ENCODE assay signal across 14 mouse cellular contexts in genomic region chr9:9254764-9255163, GRCm38 (mm10). TPM values are rescaled to one million over a fixed set of nuclear protein-coding genes. Genes with fewer than 3 reads are reported as not detected.
"Had no signal": no experiment of that assay in that cellular context is flagged by ENCODE, and none has a peak within 500 bp of the region (broad histone marks: within the 10 kb centered on the region; RNA-seq: fewer than 3 reads in every experiment).

No protein-coding gene starts in this region.

- DNase-seq: kidney, adult 8-10 months; kidney, postnatal 25 days; liver; liver, embryonic 13.5 days; liver, postnatal 0 days; retina, postnatal 1 day; right cerebral cortex, postnatal 4 days; spleen, adult 18-20 months; thymus, adult 2 months; thymus, postnatal 25 days had no signal

RNA-seq across cellular contexts. Expression of gene Arhgap42, which starts 15.9 kb away (rescaled TPM):
- total RNA-seq: monocyte, adult 5-6 weeks; neutrophil, adult 5-6 weeks had no signal
- polyA plus RNA-seq: inflammation-experienced regulatory T-cells, adult 6 months; macrophage had no signal
